Mouse (Mus musculus): Measurements from ENCODE around the gene Dnah8. TPM values are rescaled to one million over a fixed set of nuclear protein-coding genes. Genes with fewer than 3 reads are reported as not detected.

The Dnah8 gene
- polyA plus RNA-seq, 1 experiment from 2014 or later, result 3.1 TPM

- no peaks in the 10 kb centered on the region for H3K36me3 ChIP-seq
- no peak overlapping the region for H3K27ac ChIP-seq
- WGBS (ENCODE audit: insufficient replicate concordance), result 35% methylated on average over 10 of the region's 10 CpGs
- no peaks in the 10 kb centered on the region for H3K9me3 ChIP-seq (replicated peaks)
- H3K9ac ChIP-seq, result no peak overlapping the region
- ATAC-seq, result no peak
- H3K4me3 ChIP-seq, result no peak overlapping the region
- H3K4me1 ChIP-seq, result no peaks in the 10 kb centered on the region
- no peaks in the 10 kb centered on the region for H3K27me3 ChIP-seq (replicated peaks)
- no peak overlapping the region for H3K4me2 ChIP-seq
Measured at GRCm38 (mm10) chr17:30871040-30871439, 246.9 kb downstream of the Dnah8 start.

- no peak for ATAC-seq
- peak overlapping the region; percentile 28 for H3K4me2 ChIP-seq
- no peak overlapping the region for H3K4me3 ChIP-seq
- whole genome bisulfite sequencing (ENCODE audit: insufficient replicate concordance), result 50% methylated on average over 15 of the region's 15 CpGs
- peaks cover 9% of the 10 kb centered on the region for H3K4me1 ChIP-seq
- no peak overlapping the region for H3K27ac ChIP-seq
- H3K36me3 ChIP-seq, result no peaks in the 10 kb centered on the region
- no peak overlapping the region for H3K9ac ChIP-seq
- no peaks in the 10 kb centered on the region for H3K27me3 ChIP-seq (replicated peaks)
- no peaks in the 10 kb centered on the region for H3K9me3 ChIP-seq (replicated peaks)
Measured at GRCm38 (mm10) chr17:30874276-30874675, 250.1 kb downstream of the Dnah8 start.

DNA sequence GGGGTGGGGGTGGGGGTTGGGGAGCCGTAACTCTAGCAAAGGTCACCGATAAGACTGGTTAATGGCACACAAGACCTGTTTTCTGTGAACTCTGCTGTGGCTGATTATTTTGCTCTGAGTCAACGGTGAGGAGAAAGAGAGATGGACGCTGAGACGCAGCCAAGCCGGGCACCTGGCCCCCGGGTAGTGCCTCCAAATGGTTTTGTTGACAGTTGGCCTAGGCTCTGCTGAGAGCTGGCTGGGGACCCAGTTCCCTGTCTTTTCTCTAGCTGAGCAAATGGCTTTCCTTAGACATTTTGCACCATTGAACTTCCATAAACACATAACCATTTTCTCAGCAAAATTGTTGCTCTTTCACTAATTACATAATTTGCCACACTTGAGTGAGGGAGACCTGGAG lies 253.3 kb downstream of the Dnah8 start:
- Histone ChIP-seq H3K9me3 (replicated peaks) (no peaks in the 10 kb centered on the region), H3K27ac (no peak overlapping the region), H3K4me2 (no peak overlapping the region), H3K27me3 (replicated peaks) (no peaks in the 10 kb centered on the region), H3K4me1 (peaks cover 16% of the 10 kb centered on the region), H3K36me3 (no peaks in the 10 kb centered on the region), H3K9ac (no peak overlapping the region), H3K4me3 (no peak overlapping the region)
- WGBS (ENCODE audit: insufficient replicate concordance), result 61% methylated on average over 7 of the region's 7 CpGs
- no peak for ATAC-seq

GRCm38 (mm10) chr17:30878626-30879025 lies 254.5 kb downstream of the Dnah8 start:
- no peaks in the 10 kb centered on the region for H3K36me3 ChIP-seq
- H3K4me3 ChIP-seq, result no peak overlapping the region
- no peak overlapping the region for H3K9ac ChIP-seq
- peak overlapping the region; percentile 2; the same call in 1 of the 2 replicates for H3K4me2 ChIP-seq
- no peak for ATAC-seq
- H3K4me1 ChIP-seq, result peaks cover 23% of the 10 kb centered on the region
- 0 out of 2 replicates have a peak, but pooled peaks cover 3% of the 10 kb centered on the region for H3K27me3 ChIP-seq (replicated peaks)
- H3K27ac ChIP-seq, result no peak overlapping the region
- no peaks in the 10 kb centered on the region for H3K9me3 ChIP-seq (replicated peaks)
- WGBS (ENCODE audit: insufficient replicate concordance), result 13% methylated on average over 6 of the region's 6 CpGs

GRCm38 (mm10) chr17:30880391-30880790 lies 256.2 kb downstream of the Dnah8 start:
- Histone ChIP-seq H3K4me3 (no peak overlapping the region), H3K9ac (no peak overlapping the region), H3K27ac (no peak overlapping the region), H3K4me1 (peaks cover 23% of the 10 kb centered on the region), H3K4me2 (no peak overlapping the region), H3K9me3 (replicated peaks) (no peaks in the 10 kb centered on the region), H3K36me3 (no peaks in the 10 kb centered on the region), H3K27me3 (replicated peaks) (0 out of 2 replicates have a peak, but pooled peaks cover 3% of the 10 kb centered on the region)
- 87% methylated on average over 3 of the region's 3 CpGs for WGBS (ENCODE audit: insufficient replicate concordance)
- no peak for ATAC-seq

DNA sequence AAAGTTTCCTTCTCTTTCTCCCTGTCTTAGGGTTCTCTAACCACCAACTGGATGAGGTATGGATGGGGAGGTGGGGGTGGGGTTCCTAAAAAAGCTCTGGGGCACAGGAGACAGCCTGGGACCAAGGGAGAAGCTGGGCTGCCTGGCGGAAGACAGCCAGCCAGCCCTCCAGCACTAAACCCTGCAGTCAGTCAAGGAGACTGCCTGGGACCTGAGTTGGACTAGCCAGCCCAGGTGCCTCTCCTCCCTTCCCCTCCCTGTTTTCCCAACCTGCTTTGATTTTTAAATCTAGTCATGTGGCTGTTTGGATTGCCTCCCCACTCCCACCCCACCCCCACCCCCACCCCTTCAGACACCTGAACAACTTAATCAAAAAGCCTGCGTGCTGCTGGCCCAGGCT lies 256.8 kb downstream of the Dnah8 start:
- 64% methylated on average over 2 of the region's 2 CpGs for WGBS (ENCODE audit: insufficient replicate concordance)
- no peaks in the 10 kb centered on the region for H3K9me3 ChIP-seq (replicated peaks)
- H3K9ac ChIP-seq, result no peak overlapping the region
- H3K36me3 ChIP-seq, result no peaks in the 10 kb centered on the region
- H3K27me3 ChIP-seq (replicated peaks), result 0 out of 2 replicates have a peak, but pooled peaks cover 3% of the 10 kb centered on the region
- no peak overlapping the region for H3K4me2 ChIP-seq
- peaks cover 23% of the 10 kb centered on the region for H3K4me1 ChIP-seq
- no peak overlapping the region for H3K27ac ChIP-seq
- no peak for ATAC-seq
- H3K4me3 ChIP-seq, result no peak overlapping the region

GRCm38 (mm10) chr17:30882206-30882605 lies 258.1 kb downstream of the Dnah8 start:
- Histone ChIP-seq H3K9ac (no peak overlapping the region), H3K4me2 (peak overlapping the region; percentile 24; the same call in 1 of the 2 replicates), H3K36me3 (no peaks in the 10 kb centered on the region), H3K27ac (no peak overlapping the region), H3K27me3 (replicated peaks) (0 out of 2 replicates have a peak, but pooled peaks cover 3% of the 10 kb centered on the region), H3K9me3 (replicated peaks) (no peaks in the 10 kb centered on the region), H3K4me3 (no peak overlapping the region), H3K4me1 (peaks cover 23% of the 10 kb centered on the region)
- 3% methylated on average over 6 of the region's 6 CpGs for WGBS (ENCODE audit: insufficient replicate concordance)
- no peak for ATAC-seq

DNA sequence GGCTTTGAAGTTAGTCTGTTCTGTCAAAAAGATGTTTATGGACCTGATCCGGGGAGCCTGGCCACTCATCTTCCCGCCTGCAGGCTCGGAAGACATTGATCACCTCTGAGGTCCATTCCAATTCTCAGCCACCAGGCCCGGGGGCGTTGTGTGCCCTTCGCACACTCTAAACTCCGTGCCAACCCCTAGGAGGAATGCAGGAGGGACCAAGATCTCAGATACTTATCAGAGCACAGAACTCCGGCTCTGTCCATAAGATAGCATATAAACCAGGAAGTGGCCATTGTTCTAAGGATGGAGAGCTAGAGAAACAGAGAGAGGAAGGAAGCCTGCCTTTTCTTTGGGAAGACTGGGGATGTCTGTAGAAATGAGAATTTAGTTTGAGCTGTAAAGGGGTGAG lies 259.4 kb downstream of the Dnah8 start:
- WGBS (ENCODE audit: insufficient replicate concordance), result 50% methylated on average over 8 of the region's 8 CpGs
- H3K4me3 ChIP-seq, result no peak overlapping the region
- peaks cover 18% of the 10 kb centered on the region for H3K4me1 ChIP-seq
- H3K9ac ChIP-seq, result no peak overlapping the region
- no peaks in the 10 kb centered on the region for H3K36me3 ChIP-seq
- no peaks in the 10 kb centered on the region for H3K9me3 ChIP-seq (replicated peaks)
- H3K27me3 ChIP-seq (replicated peaks), result 0 out of 2 replicates have a peak, but pooled peaks cover 3% of the 10 kb centered on the region
- H3K27ac ChIP-seq, result no peak overlapping the region
- ATAC-seq, result no peak
- no peak overlapping the region for H3K4me2 ChIP-seq

DNA sequence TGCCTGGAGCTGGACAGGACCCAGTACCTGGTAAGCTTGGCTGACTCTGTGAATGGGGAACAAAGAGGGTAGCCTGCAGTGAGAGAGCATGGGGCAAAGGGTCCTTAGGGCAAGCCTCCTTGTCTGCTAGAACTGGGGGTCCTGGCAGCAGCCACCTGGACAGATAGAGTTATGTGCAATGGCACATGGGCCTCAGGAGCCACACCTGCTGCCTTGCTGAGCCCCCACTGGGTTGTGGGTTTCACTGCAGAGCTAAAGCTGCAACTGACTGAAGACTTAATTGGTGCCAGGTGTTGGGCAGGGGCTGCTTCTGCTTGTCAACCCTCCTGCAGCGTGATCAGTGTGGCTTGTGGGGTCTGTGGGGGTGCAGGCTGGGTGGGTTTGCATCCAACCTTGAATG lies 267.9 kb downstream of the Dnah8 start:
- no peak for ATAC-seq
- Histone ChIP-seq H3K27ac (no peak overlapping the region), H3K4me1 (no peaks in the 10 kb centered on the region), H3K27me3 (replicated peaks) (peaks cover 10% of the 10 kb centered on the region), H3K4me2 (no peak overlapping the region), H3K9ac (no peak overlapping the region), H3K4me3 (no peak overlapping the region), H3K36me3 (no peaks in the 10 kb centered on the region), H3K9me3 (replicated peaks) (no peaks in the 10 kb centered on the region)
- 41% methylated on average over 1 of the region's 1 CpGs for WGBS (ENCODE audit: insufficient replicate concordance)

- H3K4me3 ChIP-seq, result no peak overlapping the region
- no peaks in the 10 kb centered on the region for H3K36me3 ChIP-seq
- H3K27ac ChIP-seq, result no peak overlapping the region
- H3K4me1 ChIP-seq, result no peaks in the 10 kb centered on the region
- peaks cover 12% of the 10 kb centered on the region for H3K27me3 ChIP-seq (replicated peaks)
- ATAC-seq, result no peak
- H3K9me3 ChIP-seq (replicated peaks), result no peaks in the 10 kb centered on the region
- no peak overlapping the region for H3K9ac ChIP-seq
- WGBS (ENCODE audit: insufficient replicate concordance), result 12% methylated on average over 2 of the region's 2 CpGs
- H3K4me2 ChIP-seq, result no peak overlapping the region
Measured at GRCm38 (mm10) chr17:30892730-30893129, 268.6 kb downstream of the Dnah8 start.

- H3K36me3 ChIP-seq, result no peaks in the 10 kb centered on the region
- WGBS (ENCODE audit: insufficient replicate concordance), result 13% methylated on average over 2 of the region's 2 CpGs
- no peaks in the 10 kb centered on the region for H3K9me3 ChIP-seq (replicated peaks)
- peaks cover 9% of the 10 kb centered on the region for H3K4me1 ChIP-seq
- no peak overlapping the region for H3K9ac ChIP-seq
- H3K4me2 ChIP-seq, result no peak overlapping the region
- no peak for ATAC-seq
- H3K4me3 ChIP-seq, result no peak overlapping the region
- no peak overlapping the region for H3K27ac ChIP-seq
- peaks cover 36% of the 10 kb centered on the region for H3K27me3 ChIP-seq (replicated peaks)
Measured at GRCm38 (mm10) chr17:30897075-30897474, 272.9 kb downstream of the Dnah8 start.

- Histone ChIP-seq H3K27me3 (replicated peaks) (peaks cover 57% of the 10 kb centered on the region), H3K36me3 (no peaks in the 10 kb centered on the region), H3K27ac (no peak within 1 kb of the TSS), H3K4me1 (peaks cover 9% of the 10 kb centered on the region), H3K9me3 (replicated peaks) (no peaks in the 10 kb centered on the region), H3K4me2 (peak within 1 kb of the TSS; percentile 71), H3K9ac (peak within 1 kb of the TSS; percentile 22; the same call in 1 of the 2 replicates), H3K4me3 (peak within 1 kb of the TSS; percentile 49)
- 2% methylated on average over 36 of the region's 37 CpGs for WGBS (ENCODE audit: insufficient replicate concordance)
- no peak for ATAC-seq
Measured at GRCm38 (mm10) chr17:30901627-30902026, 277.5 kb downstream of the Dnah8 start, which contains the start of gene Glp1r. Glp1r (plus strand) TSS chr17:30901817.

DNA sequence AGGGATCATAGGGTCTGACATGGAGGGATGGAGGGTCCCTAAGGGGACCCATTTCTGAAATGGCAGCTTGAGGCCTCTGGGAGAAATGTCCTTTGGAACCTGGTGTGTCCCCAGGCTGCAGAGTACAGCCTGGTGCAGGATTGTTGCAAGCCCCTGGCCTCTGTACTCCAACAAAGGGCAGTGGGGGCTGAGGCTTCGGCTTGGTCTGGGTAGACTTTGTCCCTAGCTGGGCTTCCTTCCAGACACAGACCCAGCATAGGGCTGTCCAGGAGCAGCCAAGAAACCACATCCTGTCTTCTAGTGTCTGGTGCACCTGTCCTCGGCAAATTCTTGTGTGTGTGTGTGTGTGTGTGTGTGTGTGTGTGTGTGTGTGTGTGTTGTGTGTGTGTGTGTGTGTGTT lies 279.9 kb downstream of the Dnah8 start:
- Histone ChIP-seq H3K4me2 (no peak overlapping the region), H3K36me3 (no peaks in the 10 kb centered on the region), H3K4me3 (no peak overlapping the region), H3K27ac (no peak overlapping the region), H3K27me3 (replicated peaks) (peaks cover 53% of the 10 kb centered on the region), H3K9ac (no peak overlapping the region), H3K4me1 (peaks cover 9% of the 10 kb centered on the region), H3K9me3 (replicated peaks) (no peaks in the 10 kb centered on the region)
- no peak for ATAC-seq
- WGBS (ENCODE audit: insufficient replicate concordance), result 33% methylated on average over 2 of the region's 2 CpGs
